Mouse (Mus musculus) spleen, adult 2 months (tissue): ENCODE measurements at regions not wholly inside any gene's neighbourhood (a gene's known extent, or its start where the extent isn't known, plus 50 kb on each side); places are given as distances from the start of the nearest gene placed in this dataset.

Source experiments
- DNase-seq, 2 experiments: peaks; one replicate each; pipeline versions ENCODE4 v3.0.0 to v3.0.0-alpha.2; 2012 to 2021; ENCODE audit warnings: low spot score in 2 of 2, low read depth in 1 of 2
- H3K27ac ChIP-seq: fragments of 200-500 bp; 2 replicates; pipeline ENCODE4 v1.5.1; 2012; ENCODE audit warnings: low read length, inconsistent platforms; ENCODE audit not compliant: insufficient read depth
- H3K27me3 ChIP-seq: fragments of 200-500 bp; 2 replicates; pipeline ENCODE4 v1.6.1; 2012; ENCODE audit warnings: mild to moderate bottlenecking, moderate library complexity, low read length, inconsistent platforms; ENCODE audit not compliant: control insufficient read depth, insufficient read depth
- H3K36me3 ChIP-seq: fragments of 200-500 bp; 2 replicates; pipeline ENCODE4 v1.6.1; 2012; ENCODE audit warnings: mild to moderate bottlenecking, low read length, inconsistent platforms; ENCODE audit not compliant: control insufficient read depth, insufficient read depth
- H3K4me1 ChIP-seq: fragments of 200-500 bp; 2 replicates; pipeline ENCODE4 v1.6.1; 2011; ENCODE audit warnings: inconsistent platforms; ENCODE audit not compliant: control insufficient read depth, insufficient read depth, insufficient read length
- H3K4me3 ChIP-seq: fragments of 200-500 bp; 2 replicates; pipeline ENCODE4 v1.5.1; 2011; ENCODE audit warnings: mild to moderate bottlenecking, inconsistent platforms; ENCODE audit not compliant: insufficient read depth, insufficient read length; ENCODE audit errors: extremely low read depth
- CTCF ChIP-seq: fragments of 200-500 bp; IDR thresholded peaks from 2 replicates; pipeline ENCODE4 v1.5.1; 2011; ENCODE audit warnings: mild to moderate bottlenecking, inconsistent platforms; ENCODE audit not compliant: insufficient read depth, insufficient read length, insufficient replicate concordance; ENCODE audit errors: extremely low read depth
- POLR2A ChIP-seq: fragments of 200-500 bp; IDR thresholded peaks from 2 replicates; pipeline ENCODE4 v1.6.1; 2011; ENCODE audit warnings: low read depth, low read length, inconsistent platforms
- WGBS: fragments of 180-500 bp; shearing (Covaris S2); methylation state at CpG from one replicate; pipeline ENCODE4 v1.1.7; 2018; 5-methylcytosine and 5-hydroxymethylcytosine counted together

GRCm38 (mm10) chr9:113033996-113034395, 674.1 kb downstream of the Pdcd6ip start:
- TF ChIP-seq CTCF: no peak
- TF ChIP-seq POLR2A: no peak
- no peak for DNase-seq
- WGBS: 83% methylated on average over 5 of the region's 5 CpGs
- Histone ChIP-seq H3K36me3 (no peaks in the 10 kb centered on the region), H3K4me3 (no peak overlapping the region), H3K27ac (no peak overlapping the region), H3K4me1 (no peaks in the 10 kb centered on the region), H3K27me3 (no peaks in the 10 kb centered on the region)

- WGBS: 55% methylated on average over 4 of the region's 4 CpGs
- Histone ChIP-seq H3K27me3 (no peaks in the 10 kb centered on the region), H3K27ac (no peak overlapping the region), H3K36me3 (no peaks in the 10 kb centered on the region), H3K4me3 (no peak overlapping the region), H3K4me1 (no peaks in the 10 kb centered on the region)
- DNase-seq: no peak
- TF ChIP-seq POLR2A (no peak), CTCF (no peak)
These were observed 679.0 kb downstream of the Pdcd6ip start for GRCm38 (mm10) chr9:113029091-113029490.

- no peak for TF ChIP-seq CTCF
- TF ChIP-seq POLR2A: no peak
- Histone ChIP-seq H3K4me3 (no peak overlapping the region), H3K4me1 (no peaks in the 10 kb centered on the region), H3K27me3 (no peaks in the 10 kb centered on the region), H3K36me3 (no peaks in the 10 kb centered on the region), H3K27ac (no peak overlapping the region)
- no peak for DNase-seq
- 68% methylated on average over 4 of the region's 4 CpGs for WGBS
These were observed 681.2 kb downstream of the Pdcd6ip start for GRCm38 (mm10) chr9:113026904-113027193.

- no peaks in the 10 kb centered on the region for H3K27me3 ChIP-seq
- no peak for TF ChIP-seq POLR2A
- no peak for TF ChIP-seq CTCF
- H3K4me3 ChIP-seq: no peak overlapping the region
- no peaks in the 10 kb centered on the region for H3K36me3 ChIP-seq
- 44% methylated on average over 4 of the region's 4 CpGs for WGBS
- H3K4me1 ChIP-seq: no peaks in the 10 kb centered on the region
- no peak for DNase-seq
- no peak overlapping the region for H3K27ac ChIP-seq
These were observed 681.8 kb downstream of the Pdcd6ip start for GRCm38 (mm10) chr9:113026096-113026903.

GRCm38 (mm10) chr9:113021866-113022645, 686.0 kb downstream of the Pdcd6ip start:
- no peak for DNase-seq
- Histone ChIP-seq H3K4me3 (no peak overlapping the region), H3K36me3 (no peaks in the 10 kb centered on the region), H3K4me1 (no peaks in the 10 kb centered on the region), H3K27ac (no peak overlapping the region), H3K27me3 (no peaks in the 10 kb centered on the region)
- TF ChIP-seq POLR2A (no peak), CTCF (no peak)
- 79% methylated on average over 6 of the region's 6 CpGs for WGBS

- DNase-seq: no peak
- Histone ChIP-seq H3K36me3 (no peaks in the 10 kb centered on the region), H3K27ac (no peak overlapping the region), H3K4me3 (no peak overlapping the region), H3K4me1 (no peaks in the 10 kb centered on the region), H3K27me3 (no peaks in the 10 kb centered on the region)
- 72% methylated on average over 6 of the region's 6 CpGs for WGBS
- TF ChIP-seq CTCF (no peak), POLR2A (no peak)
These were observed 688.5 kb downstream of the Pdcd6ip start for GRCm38 (mm10) chr9:113019576-113019975.

- H3K4me1 ChIP-seq: no peaks in the 10 kb centered on the region
- TF ChIP-seq CTCF (no peak), POLR2A (no peak)
- H3K4me3 ChIP-seq: no peak overlapping the region
- H3K27me3 ChIP-seq: no peaks in the 10 kb centered on the region
- H3K27ac ChIP-seq: no peak overlapping the region
- H3K36me3 ChIP-seq: no peaks in the 10 kb centered on the region
- DNase-seq: no peak
- WGBS: 72% methylated on average over 4 of the region's 4 CpGs
These were observed 700.0 kb downstream of the Pdcd6ip start for GRCm38 (mm10) chr9:113008106-113008505.
